Mouse (Mus musculus) midbrain, postnatal 0 days (tissue): ENCODE data around the gene Ptgr1. TPM values are rescaled to one million over a fixed set of nuclear protein-coding genes. Genes with fewer than 3 reads are reported as not detected.
A peak's percentile ranks its signal among the peaks of the same experiment; 100 is the strongest.

ENCODE experiments used
- ATAC-seq: fragments of 200-750 bp; cut with Nextera tagmentation; 2 replicates; pipeline ENCODE4 v1.8.0; 2017; ENCODE audit warnings: moderate number of reproducible peaks, mild to moderate bottlenecking, moderate TSS enrichment, moderate library complexity; ENCODE audit not compliant: low FRiP score
- DNase-seq: peaks from one replicate; pipeline ENCODE4 v3.0.0-alpha.2; 2015; ENCODE audit warnings: low spot score
- H3K27ac ChIP-seq: fragments of 300-500 bp; sonication (generic); 2 replicates; pipeline ENCODE4 v1.5.1; 2014; ENCODE audit warnings: low read depth, mild to moderate bottlenecking, low read length, mixed read lengths
- H3K27me3 ChIP-seq: fragments of 300-500 bp; sonication (generic); 2 replicates; pipeline ENCODE4 v1.6.1; 2014; ENCODE audit warnings: low read length, control low read depth, mixed read lengths; ENCODE audit not compliant: insufficient read depth
- H3K36me3 ChIP-seq: fragments of 300-500 bp; sonication (generic); 2 replicates; pipeline ENCODE4 v1.6.1; 2014; ENCODE audit warnings: low read length, control low read depth, mixed read lengths; ENCODE audit not compliant: insufficient read depth
- H3K4me1 ChIP-seq: fragments of 300-500 bp; sonication (generic); 2 replicates; pipeline ENCODE4 v1.6.1; 2014; ENCODE audit warnings: mild to moderate bottlenecking, control low read depth, antibody characterized with exemption, low read length, mixed read lengths; ENCODE audit not compliant: insufficient read depth
- H3K4me2 ChIP-seq: fragments of 300-500 bp; sonication (generic); 2 replicates; pipeline ENCODE4 v1.6.1; 2014; ENCODE audit warnings: low read depth, mild to moderate bottlenecking, low read length, mixed read lengths; ENCODE audit not compliant: poor library complexity, severe bottlenecking
- H3K4me3 ChIP-seq: fragments of 300-500 bp; sonication (generic); 2 replicates; pipeline ENCODE4 v1.5.1; 2014; ENCODE audit warnings: low read depth, mild to moderate bottlenecking, low read length, moderate library complexity
- H3K9ac ChIP-seq: fragments of 300-500 bp; sonication (generic); replicated peaks from 2 replicates; pipeline ENCODE4 v1.6.1; 2014; ENCODE audit warnings: mild to moderate bottlenecking, low read length, moderate library complexity, mixed read lengths; ENCODE audit not compliant: poor library complexity, severe bottlenecking
- H3K9me3 ChIP-seq: fragments of 300-500 bp; sonication (generic); 2 replicates; pipeline ENCODE4 v1.6.1; 2016; ENCODE audit warnings: low read length, control low read depth
- CTCF ChIP-seq: IDR thresholded peaks from 2 replicates; pipeline ENCODE4 v1.5.1; 2016; ENCODE audit warnings: antibody characterized with exemption, mild to moderate bottlenecking
- WGBS: fragments of 180-500 bp; shearing (Covaris S2); extraction: QIAGEN DNeasy Blood & Tissue Kit; methylation state at CpG from one replicate; pipeline ENCODE4 v1.1.7; 2014; 5-methylcytosine and 5-hydroxymethylcytosine counted together
- polyA plus RNA-seq: library from polyadenylated mRNA; unstranded; fragments of >200 nt; fragmentation: Nextera tagmentation; extraction: Ambion mirVana; gene quantifications from 2 replicates; pipeline ENCODE4 v1.2.1, GENCODE M21; 2015
- total RNA-seq: library from RNA; depleted of rRNA; stranded (reverse); fragments of >200 nt; gene quantifications from 2 replicates; pipeline ENCODE4 v1.2.3, GENCODE M21; 2014

Gene Ptgr1
- total and polyA plus RNA-seq, 2 experiments from 2014 or later: 1.9 to 3.4 TPM

DNA sequence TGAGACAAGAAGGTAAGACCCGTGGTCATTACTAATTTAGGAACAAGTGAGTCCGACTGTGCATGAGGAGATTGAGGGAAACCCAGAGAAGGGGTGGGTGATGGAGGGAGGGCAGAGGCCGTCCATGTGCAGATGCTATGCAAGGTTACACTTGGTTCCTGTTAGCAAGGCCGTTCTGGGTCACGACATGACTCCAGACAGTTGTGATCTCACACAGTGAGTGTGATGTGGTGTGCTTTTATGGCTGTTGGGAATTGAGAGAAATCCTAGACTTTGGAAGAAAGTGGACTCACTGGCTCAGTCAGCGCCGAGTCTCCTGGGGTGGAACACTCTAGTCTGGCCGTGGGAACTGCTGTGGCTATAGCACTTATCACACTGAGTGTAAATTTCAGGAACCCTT, 19.3 kb upstream of the Ptgr1 start:
- H3K36me3 ChIP-seq: no peaks in the 10 kb centered on the region
- no peak overlapping the region for H3K9ac ChIP-seq
- no peaks in the 10 kb centered on the region for H3K27me3 ChIP-seq
- DNase-seq (no peak), ATAC-seq (no peak)
- WGBS: 54% methylated on average over 8 of the region's 8 CpGs
- no peak overlapping the region for H3K4me3 ChIP-seq
- H3K4me2 ChIP-seq: no peak overlapping the region
- H3K9me3 ChIP-seq: no peaks in the 10 kb centered on the region
- peaks cover 14% of the 10 kb centered on the region; the same call in 1 of the 2 replicates for H3K4me1 ChIP-seq
- no peak overlapping the region for H3K27ac ChIP-seq
- TF ChIP-seq CTCF: no peak

- Histone ChIP-seq H3K9me3 (no peaks in the 10 kb centered on the region), H3K27me3 (no peaks in the 10 kb centered on the region), H3K4me1 (peaks cover 14% of the 10 kb centered on the region; the same call in 1 of the 2 replicates), H3K27ac (no peak overlapping the region), H3K4me3 (peak overlapping the region; percentile 75), H3K9ac (peak overlapping the region; percentile 77), H3K36me3 (no peaks in the 10 kb centered on the region), H3K4me2 (peak overlapping the region; percentile 64)
- WGBS: 37% methylated on average over 7 of the region's 7 CpGs
- no peak for ATAC-seq
- no peak for DNase-seq
- no peak for TF ChIP-seq CTCF
These were observed 16.9 kb upstream of the Ptgr1 start for GRCm38 (mm10) chr4:59003806-59004200.

GRCm38 (mm10) chr4:59002948-59003805, 16.3 kb upstream of the Ptgr1 start, which contains the start of gene Gm20503:
TSS of gene Gm20503 (plus strand) at chr4:59003210.
- Histone ChIP-seq H3K4me2 (peak within 1 kb of the TSS; percentile 64), H3K36me3 (no peaks in the 10 kb centered on the region), H3K4me1 (peaks cover 14% of the 10 kb centered on the region; the same call in 1 of the 2 replicates), H3K27ac (peak within 1 kb of the TSS; percentile 86), H3K9me3 (no peaks in the 10 kb centered on the region), H3K4me3 (peak within 1 kb of the TSS; percentile 75), H3K27me3 (no peaks in the 10 kb centered on the region), H3K9ac (peak within 1 kb of the TSS; percentile 77)
- DNase-seq (peak; percentile 95), ATAC-seq (peak; percentile 98)
- no peak for TF ChIP-seq CTCF
- under 1% methylated on average over 70 of the region's 89 CpGs for WGBS

DNA sequence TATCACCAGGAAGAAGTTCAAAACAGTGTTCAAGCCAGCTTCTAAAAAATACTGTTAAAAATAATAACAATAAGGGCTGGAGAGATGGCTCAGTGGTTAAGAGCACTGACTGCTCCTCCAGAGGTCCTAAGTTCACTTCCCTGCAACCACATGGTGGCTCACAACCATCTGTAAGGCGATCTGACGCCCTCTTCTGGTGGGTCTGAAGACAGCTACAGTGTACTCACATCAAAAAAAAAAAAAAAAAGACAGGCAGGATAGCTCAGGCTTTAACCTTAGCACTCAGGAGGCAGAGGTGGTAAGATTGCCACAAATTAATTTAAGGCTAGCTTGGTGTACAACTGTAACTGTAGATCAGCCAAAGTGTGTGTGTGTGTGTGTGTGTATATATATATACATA, 13.7 kb upstream of the Ptgr1 start:
- H3K27me3 ChIP-seq: no peaks in the 10 kb centered on the region
- H3K27ac ChIP-seq: no peak overlapping the region
- WGBS: 6% methylated on average over 2 of the region's 2 CpGs
- no peak for ATAC-seq
- no peak overlapping the region for H3K4me3 ChIP-seq
- no peak overlapping the region for H3K4me2 ChIP-seq
- peak; percentile 57 for TF ChIP-seq CTCF
- H3K36me3 ChIP-seq: no peaks in the 10 kb centered on the region
- DNase-seq: peak; percentile 41
- H3K9me3 ChIP-seq: no peaks in the 10 kb centered on the region
- H3K9ac ChIP-seq: no peak overlapping the region
- peaks cover 8% of the 10 kb centered on the region; the same call in 1 of the 2 replicates for H3K4me1 ChIP-seq

DNA sequence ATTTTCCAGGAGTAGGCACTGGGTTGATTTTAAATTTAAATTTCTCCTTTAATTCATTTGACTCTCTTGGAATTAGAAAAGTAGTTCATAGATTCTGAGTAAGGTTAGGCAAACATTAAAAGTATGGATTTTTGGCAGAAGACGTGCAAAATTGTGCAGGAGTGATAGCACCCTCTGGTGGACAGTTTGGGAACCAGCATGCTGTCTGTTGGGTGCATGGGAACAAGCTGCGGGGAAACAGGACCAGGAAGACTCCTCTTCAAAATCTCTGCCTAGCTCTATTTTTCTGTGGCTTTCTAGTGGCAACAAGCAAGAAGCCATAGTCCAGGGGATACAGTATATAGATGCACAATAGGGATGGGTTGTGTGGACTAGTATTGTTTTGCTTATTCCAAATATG, 12.8 kb upstream of the Ptgr1 start:
- TF ChIP-seq CTCF: peak; percentile 94
- no peak overlapping the region for H3K9ac ChIP-seq
- H3K9me3 ChIP-seq: no peaks in the 10 kb centered on the region
- 3% methylated on average over 2 of the region's 2 CpGs for WGBS
- no peaks in the 10 kb centered on the region for H3K36me3 ChIP-seq
- peaks cover 8% of the 10 kb centered on the region; the same call in 1 of the 2 replicates for H3K4me1 ChIP-seq
- H3K4me3 ChIP-seq: no peak overlapping the region
- no peak overlapping the region for H3K27ac ChIP-seq
- no peak overlapping the region for H3K4me2 ChIP-seq
- ATAC-seq: no peak
- H3K27me3 ChIP-seq: no peaks in the 10 kb centered on the region
- peak; percentile 68 for DNase-seq

GRCm38 (mm10) chr4:58998688-58999087, 11.8 kb upstream of the Ptgr1 start:
- DNase-seq (no peak), ATAC-seq (no peak)
- WGBS: 70% methylated on average over 1 of the region's 1 CpGs
- Histone ChIP-seq H3K36me3 (no peaks in the 10 kb centered on the region), H3K9ac (no peak overlapping the region), H3K4me3 (no peak overlapping the region), H3K27me3 (no peaks in the 10 kb centered on the region), H3K4me2 (no peak overlapping the region), H3K27ac (no peak overlapping the region), H3K9me3 (no peaks in the 10 kb centered on the region), H3K4me1 (no peaks in the 10 kb centered on the region)
- no peak for TF ChIP-seq CTCF
